Comparison of ENCODE assay signal across 15 mouse cellular contexts in genomic region chr9:59517127-59517526, GRCm38 (mm10). TPM values are rescaled to one million over a fixed set of nuclear protein-coding genes. Genes with fewer than 3 reads are reported as not detected.
A peak's percentile ranks its signal among the peaks of the same experiment; 100 is the strongest.
DNase-seq lines count a peak whose midpoint lies in the region; ATAC-seq and TF ChIP-seq lines count a peak whose summit lies in the region.
"Had no signal": no experiment of that assay in that cellular context is flagged by ENCODE, and none has a peak within 500 bp of the region (broad histone marks: within the 10 kb centered on the region; RNA-seq: fewer than 3 reads in every experiment).

No protein-coding gene starts in this region.

- H3K4me3 ChIP-seq in left cerebral cortex, adult 2 months, result no peak overlapping the region
- H3K4me3 ChIP-seq: hindbrain, embryonic 12.5 days had no signal

- peak; percentile 7 for DNase-seq in cerebellum, postnatal 14 days
- DNase-seq in cerebellum, adult 8-10 months, result no peak
- DNase-seq in left cerebral cortex, adult 2 months (ENCODE audit: extremely low spot score in 1 of 2, low spot score in 2 of 2), result no peak
- DNase-seq in left cerebral cortex, adult 9 months (ENCODE audit: low spot score in 2 of 2), result no peak
- DNase-seq in ES-CJ7 (ENCODE audit: low read depth, low spot score), result peak; percentile 38
- no peak for DNase-seq in yolk sac, embryonic 10.5 days (ENCODE audit: low spot score)
- DNase-seq: adrenal gland, postnatal 14 days; cerebellum, adult 11-12 months; kidney, postnatal 10 days; thymus, adult 2 months had no signal

- intact Hi-C loops in left cerebral cortex, adult 2 months (cut with DNase I), result no loop called here

- TF ChIP-seq CTCF in left cerebral cortex, adult 2 months (IDR thresholded peaks at IDR 0.05), result peak; percentile 1

- no peak overlapping the region for H3K27ac ChIP-seq in left cerebral cortex, adult 2 months
- H3K27ac ChIP-seq: hindbrain, embryonic 12.5 days; macrophage had no signal

- peak; percentile 58 for ATAC-seq in megakaryocyte progenitor cell, adult 5-6 weeks (replicated peaks; ENCODE audit: poor library complexity)
- ATAC-seq in frontal cortex, adult (ENCODE audit: low TSS enrichment), result no peak
- ATAC-seq: Patski had no signal

RNA-seq across cellular contexts. Expression of gene Hexa, which starts 22.2 kb away (rescaled TPM):
- 10 to 100 TPM; 49.3 to 53.1 TPM for total RNA-seq in left cerebral cortex, adult 2 months (2021)
- total RNA-seq in megakaryocyte progenitor cell, adult 5-6 weeks (2015), result 98.6 and 103 TPM in 2 replicates
- total RNA-seq in megakaryocyte progenitor cell, adult 5-6 weeks (2017), result 168 and 210 TPM in 2 replicates

RNA-seq across cellular contexts. Expression of gene Tmem202, which starts 22.5 kb away (rescaled TPM):
- 1 to 10 TPM; 3.7 to 4.1 TPM for total RNA-seq in left cerebral cortex, adult 2 months (2021)
- total RNA-seq in megakaryocyte progenitor cell, adult 5-6 weeks (2015), result 0.17 TPM in 1 of 2 replicates, not detected in the other
- total RNA-seq in megakaryocyte progenitor cell, adult 5-6 weeks (2017), result not detected in 2 replicates

RNA-seq across cellular contexts. Expression of gene Arih1, which starts 30.7 kb away (rescaled TPM):
- 100 to 1,000 TPM; 118 to 130 TPM for total RNA-seq in left cerebral cortex, adult 2 months (2021)
- total RNA-seq in megakaryocyte progenitor cell, adult 5-6 weeks (2015), result 91.4 and 102 TPM in 2 replicates
- total RNA-seq in megakaryocyte progenitor cell, adult 5-6 weeks (2017), result 87.9 and 105 TPM in 2 replicates

Comparison
In these comparisons a context has a peak if more than half of its experiments do, and no peak if none do; other contexts are left out.
1. DNase-seq: peak in cerebellum, postnatal 14 days (2 of 2) and ES-CJ7 (single experiment); none in cerebellum, adult 8-10 months (single experiment), left cerebral cortex, adult 2 months (0 of 2), left cerebral cortex, adult 9 months (0 of 2) and yolk sac, embryonic 10.5 days (single experiment).